Mouse (Mus musculus) intestine, embryonic 15.5 days (tissue): ENCODE measurements around the gene Rab12. TPM values are rescaled to one million over a fixed set of nuclear protein-coding genes. Genes with fewer than 3 reads are reported as not detected.

Experiments
- ATAC-seq: fragments of 200-750 bp; cut with Nextera tagmentation; 2 replicates; pipeline ENCODE4 v1.8.0; 2017; ENCODE audit warnings: moderate TSS enrichment, moderate library complexity
- H3K27ac ChIP-seq: fragments of 300-500 bp; sonication (generic); 2 replicates; pipeline ENCODE4 v1.5.1; 2015; ENCODE audit warnings: mild to moderate bottlenecking, inconsistent platforms
- H3K27me3 ChIP-seq: fragments of 300-500 bp; sonication (generic); replicated peaks from 2 replicates; pipeline ENCODE4 v1.6.1; 2015; ENCODE audit warnings: inconsistent platforms
- H3K36me3 ChIP-seq: fragments of 300-500 bp; sonication (generic); 2 replicates; pipeline ENCODE4 v1.6.1; 2015; ENCODE audit warnings: inconsistent platforms
- H3K4me1 ChIP-seq: fragments of 300-500 bp; sonication (generic); replicated peaks from 2 replicates; pipeline ENCODE4 v1.6.1; 2015; ENCODE audit warnings: inconsistent platforms
- H3K4me2 ChIP-seq: fragments of 300-500 bp; sonication (generic); replicated peaks from 2 replicates; pipeline ENCODE4 v1.6.1; 2015; ENCODE audit warnings: mild to moderate bottlenecking, inconsistent platforms
- H3K4me3 ChIP-seq: fragments of 300-500 bp; sonication (generic); replicated peaks from 2 replicates; pipeline ENCODE4 v1.5.1; 2015; ENCODE audit warnings: inconsistent platforms
- H3K9ac ChIP-seq: fragments of 300-500 bp; sonication (generic); 2 replicates; pipeline ENCODE4 v1.6.1; 2015; ENCODE audit warnings: inconsistent platforms
- H3K9me3 ChIP-seq: fragments of 300-500 bp; sonication (generic); 2 replicates; pipeline ENCODE4 v1.6.1; 2016; ENCODE audit warnings: inconsistent platforms
- WGBS: fragments of 180-500 bp; shearing (Covaris S2); methylation state at CpG from one replicate; pipeline ENCODE4 v1.1.7; 2015; 5-methylcytosine and 5-hydroxymethylcytosine counted together
- polyA plus RNA-seq: library from polyadenylated mRNA; unstranded; fragments of >200 nt; fragmentation: Nextera tagmentation; extraction: Ambion mirVana; gene quantifications from 2 replicates; pipeline ENCODE4 v1.2.1, GENCODE M21; 2015

Rab12 gene
- polyA plus RNA-seq, 1 experiment from 2014 or later, result 32.5 TPM

- Histone ChIP-seq H3K4me2 (no peak overlapping the region), H3K4me3 (no peak overlapping the region), H3K9me3 (no peaks in the 10 kb centered on the region), H3K27me3 (peaks cover 2% of the 10 kb centered on the region; the same call in 1 of the 2 replicates), H3K9ac (no peak overlapping the region), H3K36me3 (no peaks in the 10 kb centered on the region), H3K4me1 (no peaks in the 10 kb centered on the region), H3K27ac (no peak overlapping the region)
- no peak for ATAC-seq
- WGBS, result 90% methylated on average over 1 of the region's 1 CpGs
Measured at GRCm38 (mm10) chr17:66457278-66457677, 62.3 kb downstream of the Rab12 start.

GRCm38 (mm10) chr17:66451143-66451542 lies 68.4 kb downstream of the Rab12 start:
- Histone ChIP-seq H3K4me3 (peak overlapping the region; percentile 75; the same call in 1 of the 2 replicates), H3K27ac (no peak overlapping the region), H3K27me3 (peaks cover 25% of the 10 kb centered on the region; the same call in 1 of the 2 replicates), H3K9me3 (no peaks in the 10 kb centered on the region), H3K4me2 (peak overlapping the region; percentile 99; the same call in 1 of the 2 replicates), H3K9ac (no peak overlapping the region), H3K36me3 (no peaks in the 10 kb centered on the region), H3K4me1 (peaks cover 24% of the 10 kb centered on the region)
- ATAC-seq, result no peak
- 3% methylated on average over 11 of the region's 11 CpGs for WGBS

- 3% methylated on average over 18 of the region's 18 CpGs for WGBS
- H3K27ac ChIP-seq, result no peak overlapping the region
Measured at GRCm38 (mm10) chr17:66450526-66451070, 68.9 kb downstream of the Rab12 start.

GRCm38 (mm10) chr17:66449460-66450341 lies 69.8 kb downstream of the Rab12 start, which contains the start of gene Mtcl1:
Mtcl1 (minus strand) TSS chr17:66449750.
- Histone ChIP-seq H3K4me3 (peak within 1 kb of the TSS; percentile 75), H3K27ac (peak within 1 kb of the TSS; percentile 68), H3K4me1 (peaks cover 26% of the 10 kb centered on the region), H3K9ac (peak within 1 kb of the TSS; percentile 69), H3K27me3 (peaks cover 25% of the 10 kb centered on the region; the same call in 1 of the 2 replicates), H3K4me2 (peak within 1 kb of the TSS; percentile 99), H3K9me3 (no peaks in the 10 kb centered on the region), H3K36me3 (no peaks in the 10 kb centered on the region)
- WGBS, result under 1% methylated on average over 70 of the region's 76 CpGs
- ATAC-seq, result peak; percentile 80

More at GRCm38 (mm10) chr17:66450526-66451070, 68.9 kb downstream of the Rab12 start:
- peaks cover 25% of the 10 kb centered on the region; the same call in 1 of the 2 replicates for H3K27me3 ChIP-seq
- H3K4me3 ChIP-seq, result peak overlapping the region; percentile 75
- ATAC-seq, result no peak
- H3K9ac ChIP-seq, result 0 out of 2 replicates have a peak overlapping the region, but pooled peaks have one; percentile 8
- H3K4me2 ChIP-seq, result peak overlapping the region; percentile 99
- peaks cover 26% of the 10 kb centered on the region for H3K4me1 ChIP-seq
- H3K9me3 ChIP-seq, result no peaks in the 10 kb centered on the region
- H3K36me3 ChIP-seq, result no peaks in the 10 kb centered on the region

GRCm38 (mm10) chr17:66448421-66449405 lies 70.8 kb downstream of the Rab12 start:
- peak overlapping the region; percentile 75 for H3K4me3 ChIP-seq
- peak; percentile 43 for ATAC-seq
- under 1% methylated on average over 114 of the region's 136 CpGs for WGBS
- H3K4me1 ChIP-seq, result peaks cover 26% of the 10 kb centered on the region
- no peaks in the 10 kb centered on the region for H3K9me3 ChIP-seq
- peak overlapping the region; percentile 69 for H3K9ac ChIP-seq
- no peaks in the 10 kb centered on the region for H3K36me3 ChIP-seq
- peaks cover 25% of the 10 kb centered on the region; the same call in 1 of the 2 replicates for H3K27me3 ChIP-seq
- H3K27ac ChIP-seq, result peak overlapping the region; percentile 68
- H3K4me2 ChIP-seq, result peak overlapping the region; percentile 99

- Histone ChIP-seq H3K36me3 (no peaks in the 10 kb centered on the region), H3K27me3 (peaks cover 25% of the 10 kb centered on the region; the same call in 1 of the 2 replicates), H3K27ac (no peak overlapping the region), H3K9ac (peak overlapping the region; percentile 69), H3K4me1 (peaks cover 26% of the 10 kb centered on the region), H3K4me2 (peak overlapping the region; percentile 99), H3K9me3 (no peaks in the 10 kb centered on the region), H3K4me3 (peak overlapping the region; percentile 75)
- 5% methylated on average over 13 of the region's 13 CpGs for WGBS
- no peak for ATAC-seq
Measured at GRCm38 (mm10) chr17:66447978-66448377, 71.6 kb downstream of the Rab12 start.

GRCm38 (mm10) chr17:66447007-66447312 lies 72.6 kb downstream of the Rab12 start:
- Histone ChIP-seq H3K9ac (0 out of 2 replicates have a peak overlapping the region, but pooled peaks have one; percentile 69), H3K4me1 (peaks cover 26% of the 10 kb centered on the region), H3K4me2 (peak overlapping the region; percentile 99)

GRCm38 (mm10) chr17:66446196-66447006 lies 73.1 kb downstream of the Rab12 start:
- no peak overlapping the region for H3K27ac ChIP-seq
- no peaks in the 10 kb centered on the region for H3K9me3 ChIP-seq
- 49% methylated on average over 7 of the region's 7 CpGs for WGBS
- H3K27me3 ChIP-seq, result 0 out of 2 replicates have a peak, but pooled peaks cover 16% of the 10 kb centered on the region
- H3K4me1 ChIP-seq, result peaks cover 26% of the 10 kb centered on the region
- peak overlapping the region; percentile 99 for H3K4me2 ChIP-seq
- H3K36me3 ChIP-seq, result no peaks in the 10 kb centered on the region
- H3K9ac ChIP-seq, result 0 out of 2 replicates have a peak overlapping the region, but pooled peaks have one; percentile 69
- no peak for ATAC-seq
- peak overlapping the region; percentile 75 for H3K4me3 ChIP-seq

More at GRCm38 (mm10) chr17:66447007-66447312, 72.6 kb downstream of the Rab12 start:
- Histone ChIP-seq H3K36me3 (no peaks in the 10 kb centered on the region), H3K4me3 (peak overlapping the region; percentile 75), H3K27ac (no peak overlapping the region), H3K27me3 (peaks cover 20% of the 10 kb centered on the region; the same call in 1 of the 2 replicates), H3K9me3 (no peaks in the 10 kb centered on the region)
- WGBS, result 54% methylated on average over 7 of the region's 7 CpGs
- ATAC-seq, result no peak

Other genes starting within 250 kb of the Rab12 start
- 5.0 and 5.5 TPM in 2 replicates for gene Mtcl1, start 70.0 kb downstream of the Rab12 start, polyA plus RNA-seq
- 1.7 and 3.1 TPM in 2 replicates for gene Themis3, start 74.9 kb upstream of the Rab12 start, polyA plus RNA-seq